Mouse (Mus musculus): Measurements from ENCODE around the gene Gse1. TPM values are rescaled to one million over a fixed set of nuclear protein-coding genes. Genes with fewer than 3 reads are reported as not detected.

Gse1 gene
- polyA plus RNA-seq, 1 experiment from 2014 or later, result 11.3 TPM

GRCm38 (mm10) chr8:120563851-120564837 is 335.9 kb downstream of the Gse1 start:
- no peak overlapping the region for H3K4me2 ChIP-seq (replicated peaks; ENCODE audit: low read depth, low read length)
- peak overlapping the region; percentile 86 for H3K27ac ChIP-seq (ENCODE audit: low read depth, low read length)
- H3K4me3 ChIP-seq (ENCODE audit: low read length), result no peak overlapping the region
- peaks cover 55% of the 10 kb centered on the region for H3K4me1 ChIP-seq (ENCODE audit: control insufficient read depth, insufficient read depth, low read length)
- 37% methylated on average over 20 of the region's 20 CpGs for whole genome bisulfite sequencing
- no peaks in the 10 kb centered on the region for H3K9me3 ChIP-seq (ENCODE audit: control insufficient read depth, low read length)
- H3K36me3 ChIP-seq (ENCODE audit: control insufficient read depth, insufficient read depth, low read length), result peaks cover 30% of the 10 kb centered on the region
- 0 out of 2 replicates have a peak overlapping the region, but pooled peaks have one; percentile 31 for H3K9ac ChIP-seq (ENCODE audit: low read depth, low read length)
- H3K27me3 ChIP-seq (ENCODE audit: control insufficient read depth, insufficient read depth, low read length), result no peaks in the 10 kb centered on the region; the same call in 1 of the 2 replicates
- ATAC-seq (ENCODE audit: low FRiP score, low TSS enrichment), result peak; percentile 19; the same call in 1 of the 2 replicates

GRCm38 (mm10) chr8:120565151-120565711 is 337.0 kb downstream of the Gse1 start:
- peaks cover 44% of the 10 kb centered on the region for H3K4me1 ChIP-seq (ENCODE audit: control insufficient read depth, insufficient read depth, low read length)
- H3K27ac ChIP-seq (ENCODE audit: low read depth, low read length), result no peak overlapping the region
- H3K36me3 ChIP-seq (ENCODE audit: control insufficient read depth, insufficient read depth, low read length), result peaks cover 40% of the 10 kb centered on the region
- H3K9ac ChIP-seq (ENCODE audit: low read depth, low read length), result no peak overlapping the region
- no peaks in the 10 kb centered on the region for H3K9me3 ChIP-seq (ENCODE audit: control insufficient read depth, low read length)
- no peaks in the 10 kb centered on the region; the same call in 1 of the 2 replicates for H3K27me3 ChIP-seq (ENCODE audit: control insufficient read depth, insufficient read depth, low read length)
- no peak overlapping the region for H3K4me3 ChIP-seq (ENCODE audit: low read length)
- 30% methylated on average over 7 of the region's 7 CpGs for WGBS
- no peak for ATAC-seq (ENCODE audit: low FRiP score, low TSS enrichment)
- no peak overlapping the region for H3K4me2 ChIP-seq (replicated peaks; ENCODE audit: low read depth, low read length)

DNA sequence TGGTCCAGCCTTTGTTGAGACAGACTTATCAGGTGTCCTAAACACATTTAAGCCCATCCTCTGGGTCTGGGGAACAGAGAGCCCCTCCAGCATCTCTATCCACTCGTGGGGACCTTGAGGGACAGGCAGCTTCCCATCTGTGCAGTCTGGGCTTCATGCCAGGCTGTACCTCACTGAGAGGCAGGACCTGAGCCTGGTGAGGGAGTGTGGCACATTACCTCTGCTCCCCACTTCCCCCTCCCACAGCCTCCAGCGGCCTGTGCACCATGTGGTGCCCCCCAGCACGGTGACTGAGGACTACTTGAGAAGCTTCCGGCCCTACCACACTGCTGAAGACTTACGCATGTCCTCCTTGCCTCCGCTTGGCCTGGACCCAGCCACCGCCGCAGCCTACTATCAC is 338.4 kb downstream of the Gse1 start:
- Histone ChIP-seq H3K27me3 (ENCODE audit: control insufficient read depth, insufficient read depth, low read length) (no peaks in the 10 kb centered on the region; the same call in 1 of the 2 replicates), H3K36me3 (ENCODE audit: control insufficient read depth, insufficient read depth, low read length) (peaks cover 53% of the 10 kb centered on the region), H3K4me2 (replicated peaks; ENCODE audit: low read depth, low read length) (no peak overlapping the region), H3K4me3 (ENCODE audit: low read length) (no peak overlapping the region), H3K4me1 (ENCODE audit: control insufficient read depth, insufficient read depth, low read length) (peaks cover 42% of the 10 kb centered on the region), H3K9ac (ENCODE audit: low read depth, low read length) (no peak overlapping the region), H3K9me3 (ENCODE audit: control insufficient read depth, low read length) (no peaks in the 10 kb centered on the region), H3K27ac (ENCODE audit: low read depth, low read length) (no peak overlapping the region)
- WGBS, result 94% methylated on average over 8 of the region's 8 CpGs
- no peak for ATAC-seq (ENCODE audit: low FRiP score, low TSS enrichment)

DNA sequence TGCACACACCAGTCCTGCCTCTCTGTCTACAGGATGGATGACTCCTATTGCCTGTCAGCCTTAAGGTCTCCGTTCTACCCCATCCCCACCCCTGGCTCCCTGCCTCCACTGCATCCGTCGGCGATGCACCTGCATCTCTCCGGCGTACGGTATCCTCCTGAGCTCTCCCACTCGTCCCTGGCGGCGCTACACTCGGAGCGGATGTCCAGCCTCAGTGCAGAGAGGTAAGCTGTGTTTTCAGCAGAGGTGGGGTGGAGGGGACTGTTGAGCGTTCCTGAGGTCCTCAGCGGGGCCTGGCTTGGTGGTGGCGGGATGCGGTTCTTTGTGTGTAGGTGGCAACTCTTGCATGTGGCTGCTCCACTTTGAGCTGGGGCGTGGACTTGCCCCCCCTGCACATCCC is 339.5 kb downstream of the Gse1 start:
- no peak overlapping the region for H3K27ac ChIP-seq (ENCODE audit: low read depth, low read length)
- peaks cover 31% of the 10 kb centered on the region for H3K4me1 ChIP-seq (ENCODE audit: control insufficient read depth, insufficient read depth, low read length)
- H3K4me3 ChIP-seq (ENCODE audit: low read length), result no peak overlapping the region
- no peak overlapping the region for H3K4me2 ChIP-seq (replicated peaks; ENCODE audit: low read depth, low read length)
- no peaks in the 10 kb centered on the region; the same call in 1 of the 2 replicates for H3K27me3 ChIP-seq (ENCODE audit: control insufficient read depth, insufficient read depth, low read length)
- no peaks in the 10 kb centered on the region for H3K9me3 ChIP-seq (ENCODE audit: control insufficient read depth, low read length)
- 97% methylated on average over 17 of the region's 17 CpGs for WGBS
- peaks cover 63% of the 10 kb centered on the region for H3K36me3 ChIP-seq (ENCODE audit: control insufficient read depth, insufficient read depth, low read length)
- H3K9ac ChIP-seq (ENCODE audit: low read depth, low read length), result no peak overlapping the region
- ATAC-seq (ENCODE audit: low FRiP score, low TSS enrichment), result no peak

DNA sequence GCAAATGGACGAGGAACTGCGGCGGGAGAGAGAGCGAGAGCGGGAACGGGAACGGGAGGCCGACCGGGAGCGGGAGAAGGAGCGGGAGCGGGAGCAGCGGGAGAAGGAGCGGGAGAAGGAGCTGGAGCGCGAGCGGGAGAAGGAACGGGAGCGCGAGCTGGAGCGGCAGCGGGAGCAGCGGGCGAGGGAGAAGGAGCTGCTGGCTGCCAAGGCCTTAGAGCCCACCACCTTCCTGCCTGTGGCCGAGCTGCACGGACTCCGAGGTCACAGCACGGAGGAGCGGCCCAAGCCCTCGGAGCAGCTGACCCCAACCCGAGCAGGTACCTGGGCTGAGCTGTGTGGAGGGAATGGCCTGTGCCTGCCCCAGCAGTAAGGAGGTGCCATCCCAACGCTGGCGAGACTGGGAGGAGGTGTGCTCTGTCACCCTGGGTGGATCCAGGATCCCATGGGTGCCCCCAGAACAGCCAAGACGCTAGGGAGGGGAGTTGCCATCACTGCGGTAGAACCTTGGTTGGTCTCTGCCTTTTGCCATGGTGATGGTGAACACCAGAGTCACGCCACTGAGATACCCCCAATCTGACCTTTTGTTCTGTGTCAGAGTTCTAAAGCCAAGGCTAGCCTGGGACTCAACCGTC is 340.0 kb downstream of the Gse1 start:
- Histone ChIP-seq H3K4me1 (ENCODE audit: control insufficient read depth, insufficient read depth, low read length) (peaks cover 26% of the 10 kb centered on the region), H3K27me3 (ENCODE audit: control insufficient read depth, insufficient read depth, low read length) (no peaks in the 10 kb centered on the region; the same call in 1 of the 2 replicates), H3K27ac (ENCODE audit: low read depth, low read length) (no peak overlapping the region), H3K4me3 (ENCODE audit: low read length) (no peak overlapping the region), H3K9me3 (ENCODE audit: control insufficient read depth, low read length) (no peaks in the 10 kb centered on the region), H3K36me3 (ENCODE audit: control insufficient read depth, insufficient read depth, low read length) (peaks cover 69% of the 10 kb centered on the region), H3K4me2 (replicated peaks; ENCODE audit: low read depth, low read length) (no peak overlapping the region), H3K9ac (ENCODE audit: low read depth, low read length) (no peak overlapping the region)
- 96% methylated on average over 37 of the region's 37 CpGs for WGBS
- no peak for ATAC-seq (ENCODE audit: low FRiP score, low TSS enrichment)

- Histone ChIP-seq H3K9ac (ENCODE audit: low read depth, low read length) (no peak overlapping the region), H3K27me3 (ENCODE audit: control insufficient read depth, insufficient read depth, low read length) (no peaks in the 10 kb centered on the region; the same call in 1 of the 2 replicates), H3K9me3 (ENCODE audit: control insufficient read depth, low read length) (no peaks in the 10 kb centered on the region), H3K4me3 (ENCODE audit: low read length) (no peak overlapping the region), H3K27ac (ENCODE audit: low read depth, low read length) (no peak overlapping the region), H3K4me1 (ENCODE audit: control insufficient read depth, insufficient read depth, low read length) (peaks cover 17% of the 10 kb centered on the region), H3K4me2 (replicated peaks; ENCODE audit: low read depth, low read length) (no peak overlapping the region), H3K36me3 (ENCODE audit: control insufficient read depth, insufficient read depth, low read length) (peaks cover 77% of the 10 kb centered on the region)
- ATAC-seq (ENCODE audit: low FRiP score, low TSS enrichment), result no peak
- WGBS, result 94% methylated on average over 17 of the region's 17 CpGs
Observed at GRCm38 (mm10) chr8:120569123-120569522, 340.9 kb downstream of the Gse1 start.

DNA sequence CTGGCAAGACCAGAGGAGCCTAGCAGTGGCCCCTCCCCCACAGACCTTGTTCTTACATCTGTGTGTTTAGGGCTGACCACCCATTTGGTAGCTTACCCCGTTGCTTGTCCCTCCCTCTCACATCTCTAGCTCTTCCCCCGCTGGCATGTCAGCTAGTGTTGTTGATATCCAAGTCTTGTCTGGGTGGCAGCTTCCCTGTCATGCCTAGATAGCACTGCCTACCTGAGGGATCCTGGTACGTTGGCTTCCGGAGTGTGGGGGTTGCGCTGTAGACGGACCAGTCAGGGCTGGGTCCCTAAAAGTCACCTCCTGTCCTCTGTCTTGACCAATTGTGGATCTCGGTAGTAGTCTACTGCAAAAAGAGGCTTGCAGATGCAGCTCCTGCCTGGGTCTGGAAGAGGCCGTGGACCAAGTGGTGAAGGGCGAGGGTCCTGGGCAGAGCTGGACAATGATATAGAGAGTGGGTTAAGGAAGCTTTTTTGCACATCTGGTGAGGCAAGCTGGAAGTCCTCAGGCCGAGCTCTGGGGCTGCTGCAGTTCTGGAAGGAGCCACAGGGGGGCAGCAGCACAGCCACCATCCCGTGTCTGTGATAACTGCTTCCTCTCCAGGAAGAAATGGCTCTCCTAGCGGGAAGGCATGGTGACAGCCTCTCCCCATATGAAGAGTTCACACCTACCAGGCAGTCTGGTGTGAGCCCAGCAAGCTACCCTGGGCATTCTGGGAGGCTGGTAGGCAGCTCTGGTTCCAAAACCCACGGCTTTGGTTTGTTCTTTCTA is 341.9 kb downstream of the Gse1 start:
- no peaks in the 10 kb centered on the region for H3K9me3 ChIP-seq (ENCODE audit: control insufficient read depth, low read length)
- no peak overlapping the region for H3K4me2 ChIP-seq (replicated peaks; ENCODE audit: low read depth, low read length)
- H3K9ac ChIP-seq (ENCODE audit: low read depth, low read length), result no peak overlapping the region
- peaks cover 87% of the 10 kb centered on the region for H3K36me3 ChIP-seq (ENCODE audit: control insufficient read depth, insufficient read depth, low read length)
- 54% methylated on average over 13 of the region's 13 CpGs for WGBS
- H3K27me3 ChIP-seq (ENCODE audit: control insufficient read depth, insufficient read depth, low read length), result no peaks in the 10 kb centered on the region
- no peak overlapping the region for H3K27ac ChIP-seq (ENCODE audit: low read depth, low read length)
- peaks cover 11% of the 10 kb centered on the region for H3K4me1 ChIP-seq (ENCODE audit: control insufficient read depth, insufficient read depth, low read length)
- H3K4me3 ChIP-seq (ENCODE audit: low read length), result no peak overlapping the region
- no peak for ATAC-seq (ENCODE audit: low FRiP score, low TSS enrichment)

DNA sequence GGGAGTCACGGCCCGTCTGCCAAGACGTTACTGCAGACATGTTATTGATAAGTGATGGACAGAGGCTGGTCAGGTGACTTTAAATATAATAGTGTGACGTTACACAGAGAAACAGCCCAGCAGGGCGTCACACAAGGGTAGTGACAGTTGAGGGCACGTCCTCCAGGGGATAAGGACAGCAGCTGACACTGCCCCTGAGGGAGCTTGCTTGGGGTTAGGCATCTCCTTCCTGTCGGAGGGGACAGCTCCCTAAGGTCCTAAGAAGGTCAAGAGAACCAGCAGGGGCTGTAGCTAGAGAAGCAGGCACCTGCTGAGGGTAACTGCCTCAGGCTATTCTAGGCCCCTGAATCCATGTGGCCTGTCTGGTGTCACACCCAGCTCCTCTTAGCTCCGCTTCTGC is 343.3 kb downstream of the Gse1 start:
- H3K36me3 ChIP-seq (ENCODE audit: control insufficient read depth, insufficient read depth, low read length), result peaks cover 96% of the 10 kb centered on the region
- H3K27me3 ChIP-seq (ENCODE audit: control insufficient read depth, insufficient read depth, low read length), result no peaks in the 10 kb centered on the region
- no peak overlapping the region for H3K27ac ChIP-seq (ENCODE audit: low read depth, low read length)
- 86% methylated on average over 8 of the region's 8 CpGs for WGBS
- no peak overlapping the region for H3K4me2 ChIP-seq (replicated peaks; ENCODE audit: low read depth, low read length)
- H3K9me3 ChIP-seq (ENCODE audit: control insufficient read depth, low read length), result no peaks in the 10 kb centered on the region
- ATAC-seq (ENCODE audit: low FRiP score, low TSS enrichment), result no peak
- H3K4me3 ChIP-seq (ENCODE audit: low read length), result no peak overlapping the region
- no peak overlapping the region for H3K9ac ChIP-seq (ENCODE audit: low read depth, low read length)
- H3K4me1 ChIP-seq (ENCODE audit: control insufficient read depth, insufficient read depth, low read length), result peaks cover 14% of the 10 kb centered on the region; the same call in 1 of the 2 replicates

Data from kidney, embryonic 14.5 days (tissue).